ENCODE assay signal across 8 mouse cellular contexts in genomic region chr10:57796057-57796456, GRCm38 (mm10). TPM values are rescaled to one million over a fixed set of nuclear protein-coding genes. Genes with fewer than 3 reads are reported as not detected.
A peak's percentile ranks its signal among the peaks of the same experiment; 100 is the strongest.
DNase-seq lines count a peak whose midpoint lies in the region; ATAC-seq and TF ChIP-seq lines count a peak whose summit lies in the region.

No protein-coding gene starts in this region.

- peaks cover 3 to 11% of the 10 kb centered on the region in 2 experiments; a peak in 2 of 4 replicates for H3K4me1 ChIP-seq in CH12.LX (ENCODE audit: control insufficient read depth in 1 of 2, insufficient read depth in 2 of 2)
- peaks cover 21% of the 10 kb centered on the region for H3K4me1 ChIP-seq in forebrain, embryonic 13.5 days
- H3K4me1 ChIP-seq in liver, embryonic 12.5 days, result peaks cover 22% of the 10 kb centered on the region

- TF ChIP-seq RAD21 in CH12.LX (IDR thresholded peaks at IDR 0.05; ENCODE audit: low read depth, low read length), result peak; percentile 53

- H3K4me3 ChIP-seq in CH12.LX (replicated peaks in 1 of 3; ENCODE audit: low read depth in 2 of 3, low read length in 2 of 3, poor library complexity in 1 of 3), result no peak overlapping the region
- no peak overlapping the region for H3K4me3 ChIP-seq in forebrain, embryonic 13.5 days
- H3K4me3 ChIP-seq in liver, embryonic 12.5 days, result peak overlapping the region; percentile 74

- TF ChIP-seq EP300 in CH12.LX (IDR thresholded peaks at IDR 0.05; ENCODE audit: low read length), result no peak

- H3K9me3 ChIP-seq in CH12.LX (replicated peaks; ENCODE audit: low read length), result no peaks in the 10 kb centered on the region
- peaks cover 10% of the 10 kb centered on the region for H3K9me3 ChIP-seq in forebrain, embryonic 13.5 days (replicated peaks)
- no peaks in the 10 kb centered on the region for H3K9me3 ChIP-seq in liver, embryonic 12.5 days (replicated peaks)

- dilution Hi-C loops in CH12.LX (cut with MboI; ENCODE audit: extremely low pct_ligation_motif_present, extremely low pct_unique_long_range_greater_than_20kb, low sequenced_read_pairs), result no loop called here

- no peaks in the 10 kb centered on the region for H3K79me2 ChIP-seq in CH12.LX (replicated peaks; ENCODE audit: control insufficient read depth, extremely low read depth, insufficient read depth, poor library complexity, severe bottlenecking)

- H3K4me2 ChIP-seq in CH12.LX (ENCODE audit: insufficient read depth, low read depth, poor library complexity, severe bottlenecking), result peak overlapping the region; percentile 95
- H3K4me2 ChIP-seq in forebrain, embryonic 13.5 days, result peak overlapping the region; percentile 88
- peak overlapping the region; percentile 89 for H3K4me2 ChIP-seq in liver, embryonic 12.5 days

- H3K27me3 ChIP-seq in CH12.LX (replicated peaks), result no peaks in the 10 kb centered on the region
- H3K27me3 ChIP-seq in forebrain, embryonic 13.5 days, result no peaks in the 10 kb centered on the region
- H3K27me3 ChIP-seq in liver, embryonic 12.5 days (replicated peaks), result no peaks in the 10 kb centered on the region

- peak in 1 of 2 experiments; percentile 75; a peak in 2 of 4 replicates for TF ChIP-seq CTCF in CH12.LX (conservative IDR thresholded peaks at IDR 0.05 in 1 of 2, IDR thresholded peaks at IDR 0.05 in 1 of 2; ENCODE audit: low read depth in 2 of 2, low read length in 2 of 2)

- no peak for TF ChIP-seq POLR2A in CH12.LX (IDR thresholded peaks at IDR 0.05; ENCODE audit: low read depth, low read length)

- DNase-seq in CH12.LX (ENCODE audit: extremely low read depth), result peak; percentile 18
- peak; percentile 80 for DNase-seq in induced T-regulatory cell, adult 2 months (ENCODE audit: low read depth)
- DNase-seq in naive thymus-derived CD4-positive, alpha-beta T cell, adult 2 months (ENCODE audit: low read depth), result peak; percentile 81
- DNase-seq in right cerebral cortex, adult 2 months (ENCODE audit: low spot score in 2 of 2), result no peak
- DNase-seq in ovary, postnatal 14 days (ENCODE audit: low spot score), result no peak

- in situ Hi-C loops in CH12.LX (cut with MboI; ENCODE audit: low pct_ligation_motif_present, low pct_unique_long_range_greater_than_20kb, low sequenced_read_pairs), result no loop called here

- no peaks in the 10 kb centered on the region for H3K36me3 ChIP-seq in CH12.LX (replicated peaks in 1 of 2; ENCODE audit: control insufficient read depth in 1 of 2, insufficient read depth in 1 of 2, low read length in 1 of 2)
- H3K36me3 ChIP-seq in forebrain, embryonic 13.5 days (ENCODE audit: poor library complexity, severe bottlenecking), result peaks cover 20% of the 10 kb centered on the region
- H3K36me3 ChIP-seq in liver, embryonic 12.5 days, result no peaks in the 10 kb centered on the region

- WGBS in forebrain, embryonic 13.5 days, result 54% methylated on average over 4 of the region's 4 CpGs
- 42% methylated on average over 4 of the region's 4 CpGs for WGBS in liver, embryonic 12.5 days (ENCODE audit: insufficient replicate concordance)

- no peak overlapping the region for H3K27ac ChIP-seq in CH12.LX (ENCODE audit: insufficient read depth, low read depth)
- H3K27ac ChIP-seq in forebrain, embryonic 13.5 days, result no peak overlapping the region
- no peak overlapping the region for H3K27ac ChIP-seq in liver, embryonic 12.5 days

- peak; percentile 69 for ATAC-seq in activated CD4-positive, CD25-positive, alpha-beta regulatory T cell, adult 4 months
- peak; percentile 59 for ATAC-seq in forebrain, embryonic 13.5 days
- no peak for ATAC-seq in liver, embryonic 12.5 days

- no peak overlapping the region for H3K9ac ChIP-seq in CH12.LX (ENCODE audit: insufficient read depth, low read depth)
- no peak overlapping the region for H3K9ac ChIP-seq in forebrain, embryonic 13.5 days
- H3K9ac ChIP-seq in liver, embryonic 12.5 days, result no peak overlapping the region; the same call in 1 of the 2 replicates

TF ChIP-seq in CH12.LX, 34 proteins besides CTCF, POLR2A, EP300 and RAD21:
- TF ChIP-seq SIN3A (IDR thresholded peaks at IDR 0.05; ENCODE audit: low read length) (0 out of 2 replicates have a peak, but pooled peaks have one; percentile 23), SMC3 (IDR thresholded peaks at IDR 0.05; ENCODE audit: low read depth, low read length) (peak; percentile 78), MEF2A (IDR thresholded peaks at IDR 0.05; ENCODE audit: borderline replicate concordance, low read depth, low read length) (no peak), MXI1 (IDR thresholded peaks at IDR 0.05; ENCODE audit: low read depth, low read length) (no peak; the same call in 1 of the 2 replicates), POLR2AphosphoS2 (IDR thresholded peaks at IDR 0.05; ENCODE audit: low read depth, low read length) (no peak), USF2 (conservative IDR thresholded peaks at IDR 0.05; ENCODE audit: low read depth, low read length) (no peak; the same call in 1 of the 2 replicates), ZKSCAN1 (IDR thresholded peaks at IDR 0.05; ENCODE audit: borderline replicate concordance, low read depth, low read length) (no peak), BHLHE40 (IDR thresholded peaks at IDR 0.05; ENCODE audit: low read depth, low read length) (0 out of 2 replicates have a peak, but pooled peaks have one; percentile 7)

RNA-seq across cellular contexts. Expression of gene Smpdl3a, which starts 1.9 kb away (rescaled TPM):
- not detected in 2 replicates for total RNA-seq in CH12.LX (2012; rRNA removed)
- total RNA-seq in CH12.LX (2014; rRNA removed), result not detected in 2 replicates
- not detected in 2 replicates for polyA plus RNA-seq in CH12.LX (2012; ENCODE audit: insufficient read length, low read depth)
- 100 to 1,000 TPM; 146 TPM for polyA plus RNA-seq in activated CD4-positive, CD25-positive, alpha-beta regulatory T cell, adult 4 months (2017; shearing (Covaris generic))
- 8.9 and 9.0 TPM in 2 replicates for polyA plus RNA-seq in forebrain, embryonic 13.5 days (2015; fragmentation: Nextera tagmentation; extraction: Ambion mirVana)
- polyA plus RNA-seq in liver, embryonic 12.5 days (2016; fragmentation: Nextera tagmentation; extraction: Ambion mirVana), result 10.8 TPM in 2 replicates

RNA-seq across cellular contexts. Expression of gene Fabp7, which starts 11.4 kb away (rescaled TPM):
- total RNA-seq in CH12.LX (2012; rRNA removed), result not detected in 2 replicates
- not detected in 2 replicates for total RNA-seq in CH12.LX (2014; rRNA removed)
- polyA plus RNA-seq in CH12.LX (2012; ENCODE audit: insufficient read length, low read depth), result not detected in 2 replicates
- not detected for polyA plus RNA-seq in activated CD4-positive, CD25-positive, alpha-beta regulatory T cell, adult 4 months (2017; shearing (Covaris generic))
- 1,416 and 1,541 TPM in 2 replicates for polyA plus RNA-seq in forebrain, embryonic 13.5 days (2015; fragmentation: Nextera tagmentation; extraction: Ambion mirVana)
- 0.98 and 1.4 TPM in 2 replicates for polyA plus RNA-seq in liver, embryonic 12.5 days (2016; fragmentation: Nextera tagmentation; extraction: Ambion mirVana)

Comparison
In these comparisons a context has a peak if more than half of its experiments do, and no peak if none do; other contexts are left out.
1. DNase-seq: peak in CH12.LX (single experiment), induced T-regulatory cell, adult 2 months (single experiment) and naive thymus-derived CD4-positive, alpha-beta T cell, adult 2 months (single experiment); none in right cerebral cortex, adult 2 months (0 of 2) and ovary, postnatal 14 days (single experiment).
2. RNA of gene Smpdl3a, which starts 1.9 kb away (polyA plus RNA-seq): 146 TPM in activated CD4-positive, CD25-positive, alpha-beta regulatory T cell, adult 4 months; 10.8 TPM in liver, embryonic 12.5 days, 8.9 to 9.0 TPM in forebrain, embryonic 13.5 days and not detected in CH12.LX; every median in the first group is over 10 times any median in the second.
3. RNA of gene Fabp7, which starts 11.4 kb away (polyA plus RNA-seq): 1,416 to 1,541 TPM in forebrain, embryonic 13.5 days; 0.98 to 1.4 TPM in liver, embryonic 12.5 days, not detected in CH12.LX and not detected in activated CD4-positive, CD25-positive, alpha-beta regulatory T cell, adult 4 months; every median in the first group is over 100 times any median in the second.
4. Peak in every context shown above with its lines, with median percentiles within 50 percentile points of each other: H3K4me2 ChIP-seq.